Mouse (Mus musculus): ENCODE measurements at regions not wholly inside any gene's neighbourhood (a gene's known extent, or its start where the extent isn't known, plus 50 kb on each side); places are given as distances from the start of the nearest gene placed in this dataset.
A peak's percentile ranks its signal among the peaks of the same experiment; 100 is the strongest.

GRCm38 (mm10) chr11:105538421-105539210 lies 51.2 kb upstream of the Tanc2 start:
- no peak for DNase-seq (ENCODE audit: low read depth, low spot score)

- DNase-seq (ENCODE audit: low read depth, low spot score) = no peak
Measured at GRCm38 (mm10) chr11:105532616-105533015, 57.2 kb upstream of the Tanc2 start.

GRCm38 (mm10) chr11:105530711-105531157 lies 59.1 kb upstream of the Tanc2 start:
- no peak for DNase-seq (ENCODE audit: low read depth, low spot score)

GRCm38 (mm10) chr11:105526066-105526465 lies 63.7 kb upstream of the Tanc2 start:
- no peak for DNase-seq (ENCODE audit: low read depth, low spot score)

GRCm38 (mm10) chr11:105525608-105526007 lies 64.2 kb upstream of the Tanc2 start:
- no peak for DNase-seq (ENCODE audit: low read depth, low spot score)

GRCm38 (mm10) chr11:105524400-105524799 lies 65.4 kb upstream of the Tanc2 start:
- no peak for DNase-seq (ENCODE audit: low read depth, low spot score)

- DNase-seq (ENCODE audit: low read depth, low spot score) = no peak
Measured at GRCm38 (mm10) chr11:105523765-105524164, 66.0 kb upstream of the Tanc2 start.

GRCm38 (mm10) chr11:105520398-105520797 lies 63.9 kb upstream of the March10 start:
- DNase-seq (ENCODE audit: low read depth, low spot score) = no peak

GRCm38 (mm10) chr11:105513275-105513674 lies 56.7 kb upstream of the March10 start:
- DNase-seq (ENCODE audit: low read depth, low spot score) = no peak

- DNase-seq (ENCODE audit: low read depth, low spot score) = no peak
Measured at GRCm38 (mm10) chr11:105510626-105511025, 54.1 kb upstream of the March10 start.

GRCm38 (mm10) chr11:105510056-105510455 lies 53.5 kb upstream of the March10 start:
- peak; percentile 17 for DNase-seq (ENCODE audit: low read depth, low spot score)

- no peak for DNase-seq (ENCODE audit: low read depth, low spot score)
Measured at GRCm38 (mm10) chr11:105508660-105509038, 52.1 kb upstream of the March10 start.

- DNase-seq (ENCODE audit: low read depth, low spot score) = peak; percentile 54
Measured at GRCm38 (mm10) chr11:105507972-105508659, 51.6 kb upstream of the March10 start.

- no peak for DNase-seq (ENCODE audit: low read depth, low spot score)
Measured at GRCm38 (mm10) chr11:105507332-105507971, 50.9 kb upstream of the March10 start.
